Mouse (Mus musculus): ENCODE data around the gene S100a14. TPM values are rescaled to one million over a fixed set of nuclear protein-coding genes. Genes with fewer than 3 reads are reported as not detected.

Gene S100a14
- total RNA-seq, 2 experiments from 2014 or later, result 0.24 to 0.70 TPM

DNA sequence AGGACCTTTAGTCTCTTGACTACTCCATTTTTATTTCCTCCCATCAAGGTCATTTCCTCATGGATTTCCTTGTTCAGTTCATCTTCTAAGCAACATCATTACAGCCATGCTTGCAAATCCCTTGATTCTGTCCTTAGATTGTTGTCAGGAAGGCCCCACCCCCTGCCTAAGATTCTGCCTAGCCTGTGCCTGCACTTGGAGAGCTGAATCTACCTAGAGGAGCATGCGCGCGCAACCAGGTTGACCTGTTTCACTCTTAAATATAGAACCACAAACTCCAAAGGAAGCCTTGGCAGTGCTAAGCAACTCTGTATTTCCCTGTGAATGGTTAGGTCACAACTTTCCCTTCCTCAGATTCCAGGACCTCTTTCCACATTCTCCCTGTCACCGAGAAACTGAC lies 8.9 kb upstream of the S100a14 start:
- DNase-seq, result no peak

GRCm38 (mm10) chr3:90525421-90525820 lies 1.2 kb upstream of the S100a14 start:
- DNase-seq, result peak; percentile 60

DNA sequence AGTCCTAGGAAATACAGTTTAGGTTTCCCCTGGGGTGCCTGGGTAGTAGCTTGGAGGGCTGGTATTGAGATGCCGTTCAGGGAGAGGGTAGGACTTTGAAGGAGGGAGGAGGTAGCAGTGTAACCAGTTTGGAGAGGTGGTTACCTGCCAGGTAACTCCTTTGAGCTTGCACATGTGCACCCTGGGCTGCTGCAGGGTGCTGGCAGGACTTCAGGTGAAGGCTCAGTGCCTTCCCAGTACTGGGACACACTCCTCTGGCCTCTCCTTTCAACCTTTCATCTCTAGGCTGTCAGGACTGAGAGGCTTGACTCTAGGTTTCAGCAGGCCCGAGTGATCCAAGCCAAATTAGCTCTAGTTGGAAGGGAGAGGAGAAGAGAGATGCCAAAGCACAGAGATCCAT lies 580 bp upstream of the S100a14 start:
- no peak for DNase-seq

GRCm38 (mm10) chr3:90527291-90527873 lies 726 bp downstream of the S100a14 start:
- DNase-seq, result no peak

GRCm38 (mm10) chr3:90531713-90532112 lies 5.1 kb downstream of the S100a14 start:
- DNase-seq, result no peak

DNA sequence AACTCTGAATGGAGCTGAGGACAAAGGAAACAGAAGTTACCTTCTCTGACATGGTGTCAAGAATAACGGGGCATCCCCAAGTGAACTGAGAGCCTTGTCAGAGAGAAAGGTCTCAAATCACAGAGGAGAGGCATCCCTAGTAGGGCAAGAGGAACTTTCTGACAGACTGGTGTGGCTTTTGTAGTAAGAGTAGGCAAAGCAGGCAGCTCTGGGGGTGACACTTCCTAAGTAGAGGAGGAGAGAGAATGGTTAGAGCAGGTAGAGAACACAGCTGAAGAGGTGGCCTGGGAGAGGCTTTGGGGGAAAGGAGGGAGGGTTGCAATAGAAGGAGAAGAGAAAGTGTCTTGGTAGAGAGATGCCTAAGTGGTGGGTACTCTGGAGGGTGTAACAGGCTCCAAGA lies 8.8 kb downstream of the S100a14 start:
- DNase-seq, result no peak

- DNase-seq, result peak; percentile 84
These were observed 10.7 kb downstream of the S100a14 start, which contains the start of gene S100a16 for GRCm38 (mm10) chr3:90537141-90537904. TSS of gene S100a16 (plus strand) at chr3:90537254.

- no peak for DNase-seq
These were observed 11.2 kb downstream of the S100a14 start for GRCm38 (mm10) chr3:90537905-90538296.

GRCm38 (mm10) chr3:90540904-90541303 lies 14.2 kb downstream of the S100a14 start:
- DNase-seq, result peak; percentile 27

- DNase-seq, result peak; percentile 49
These were observed 23.2 kb downstream of the S100a14 start for GRCm38 (mm10) chr3:90549676-90550420.

DNA sequence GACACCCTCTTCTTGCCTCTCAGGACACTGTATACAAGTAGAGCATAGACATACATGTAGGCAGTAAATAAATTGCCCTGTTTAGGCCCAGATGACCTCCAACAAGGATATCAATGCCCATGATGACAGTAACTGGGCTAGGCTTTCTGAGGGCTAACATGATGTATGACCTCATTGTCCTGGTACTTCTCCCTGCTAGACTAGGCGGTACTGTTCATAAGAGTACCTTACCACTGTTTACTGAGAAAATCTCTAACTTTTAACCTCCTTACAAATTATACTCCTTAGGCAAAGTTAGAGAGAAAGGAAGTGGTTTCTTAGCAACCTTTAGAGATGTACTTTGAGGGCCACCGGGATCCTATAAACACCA lies 23.8 kb downstream of the S100a14 start:
- no peak for DNase-seq

DNA sequence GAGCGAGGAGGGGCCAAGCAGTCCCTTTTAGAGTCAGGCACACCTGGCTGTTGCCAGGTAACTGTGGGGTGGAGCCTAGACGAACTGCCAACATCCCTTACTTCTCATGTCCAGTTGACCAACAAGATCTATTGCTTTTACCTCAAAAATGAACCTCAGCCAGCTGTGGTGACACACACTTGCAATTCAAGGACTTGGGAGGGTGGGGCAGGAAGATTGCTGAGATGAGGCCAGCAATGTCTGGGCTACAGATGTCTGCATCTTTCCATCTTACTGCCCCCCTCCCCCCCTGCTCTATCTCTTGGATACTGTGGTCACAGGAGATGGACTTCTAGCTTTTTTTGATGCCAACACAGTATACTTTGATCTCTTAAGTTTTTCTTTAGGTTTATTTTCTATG lies 25.6 kb downstream of the S100a14 start:
- DNase-seq, result no peak

DNA sequence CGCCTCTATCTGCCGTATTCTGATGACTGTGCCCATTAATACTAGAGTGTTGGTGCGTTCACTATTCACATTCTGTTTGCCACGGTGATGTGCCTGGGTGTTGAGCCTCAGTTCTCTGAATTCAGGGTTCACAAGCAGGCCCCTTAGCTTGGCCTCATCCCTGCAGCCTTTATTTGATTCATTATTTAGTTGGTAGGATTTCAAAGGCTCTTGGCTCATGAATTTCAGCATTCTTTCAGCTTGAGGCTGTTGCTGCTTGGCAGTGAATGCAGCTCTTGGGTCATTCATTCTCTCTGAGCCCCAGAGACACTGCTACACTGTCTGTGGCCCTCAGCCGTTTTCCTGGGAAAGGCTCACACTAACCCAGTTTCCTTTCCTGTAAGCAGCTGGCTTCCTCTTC lies 29.3 kb downstream of the S100a14 start:
- DNase-seq, result peak; percentile 36

DNA sequence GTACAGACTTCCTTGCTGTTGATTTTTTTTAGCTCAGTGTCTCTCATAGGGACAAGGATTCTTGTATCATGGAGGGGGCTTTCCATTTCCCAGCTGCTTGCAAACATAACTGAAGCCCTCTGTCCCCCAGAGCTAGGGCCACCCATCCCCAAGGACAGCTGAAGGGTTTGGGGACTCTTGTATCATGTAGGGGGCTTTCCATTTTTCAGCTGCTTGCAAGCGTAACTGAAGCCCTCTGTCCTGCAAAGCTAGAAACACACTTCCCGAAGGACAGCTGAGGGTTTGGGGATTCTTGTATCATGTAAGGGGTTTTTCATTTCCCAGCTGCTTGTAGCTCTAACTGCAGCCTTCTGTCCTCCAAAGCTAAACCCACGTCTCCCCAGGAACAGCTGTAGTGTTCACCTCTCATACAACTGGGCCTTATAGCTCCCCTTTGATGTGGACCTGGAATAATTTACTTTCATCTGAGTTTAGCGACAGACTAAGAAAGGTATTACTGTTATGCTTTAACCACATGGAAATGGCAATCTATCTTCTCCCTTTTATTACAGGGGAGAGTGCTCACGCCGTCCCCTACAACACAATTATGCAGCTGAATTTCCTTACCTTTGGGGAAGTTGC lies 33.5 kb downstream of the S100a14 start, which contains the start of gene S100a3:
Gene S100a3 (plus strand): TSS at position 571 of the 621 bp plus-strand sequence.
- no peak for DNase-seq

GRCm38 (mm10) chr3:90574691-90575090 lies 48.0 kb downstream of the S100a14 start:
- peak; percentile 53 for DNase-seq

GRCm38 (mm10) chr3:90575320-90575719 lies 48.7 kb downstream of the S100a14 start:
- DNase-seq, result no peak

DNA sequence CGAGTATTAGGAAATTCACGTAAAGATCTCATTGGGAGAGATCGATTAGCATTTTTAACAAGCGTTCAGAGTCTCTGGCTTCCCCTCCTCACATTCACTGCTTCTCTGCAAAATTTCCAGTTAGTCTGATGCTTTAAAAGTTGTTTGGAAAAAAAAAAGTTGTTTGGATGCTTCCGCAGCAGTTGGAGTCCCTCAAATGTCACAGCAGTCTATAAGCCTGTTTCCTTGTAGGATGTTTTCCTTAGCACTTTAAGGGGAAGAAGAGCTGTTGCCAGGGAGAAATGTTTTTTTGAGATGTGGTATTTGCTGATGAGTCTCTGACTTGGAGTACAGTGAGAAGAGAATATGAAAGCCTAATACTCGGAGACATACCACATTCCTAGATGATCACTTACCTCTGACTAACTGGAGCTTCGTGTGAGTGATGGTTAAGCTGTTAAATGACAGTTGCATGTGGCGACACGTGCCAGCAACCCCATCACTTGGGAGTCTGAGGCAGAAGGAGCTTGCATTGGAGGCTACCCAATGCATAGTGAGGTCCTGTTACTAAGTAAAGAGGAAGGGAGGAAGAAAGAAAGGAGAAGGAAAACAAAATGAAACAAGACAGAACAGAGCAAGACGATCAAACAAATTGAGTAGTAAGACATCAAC lies 49.8 kb downstream of the S100a14 start:
- DNase-seq, result no peak

Other genes with a start within 250 kb of the S100a14 start
- 10 to 100 TPM; 55.5 to 65.9 TPM for gene Gatad2b, start 233.7 kb upstream of the S100a14 start, total RNA-seq (2021)
- gene Slc27a3, start 136.9 kb upstream of the S100a14 start, total RNA-seq (2021), result 10 to 100 TPM; 55.2 to 65.9 TPM
- gene Ints3, start 93.2 kb upstream of the S100a14 start, total RNA-seq (2021), result 10 to 100 TPM; 46.8 to 51.6 TPM
- 100 to 1,000 TPM in 1 of 2 experiments, 10 to 100 TPM in 1; 88.3 to 101 TPM for gene Npr1, start 61.0 kb upstream of the S100a14 start, total RNA-seq (2021)
- 10 to 100 TPM; 59.1 to 63.2 TPM for gene Ilf2, start 50.7 kb upstream of the S100a14 start, total RNA-seq (2021)
- gene Snapin, start 35.8 kb upstream of the S100a14 start, total RNA-seq (2021), result 10 to 100 TPM; 46.6 to 59.3 TPM
- gene Chtop, start 17.4 kb upstream of the S100a14 start, total RNA-seq (2021), result 100 to 1,000 TPM; 101 to 108 TPM
- 100 to 1,000 TPM; 263 to 269 TPM for gene S100a1, start 12.5 kb upstream of the S100a14 start, total RNA-seq (2021)
- gene S100a13, start 12.4 kb upstream of the S100a14 start, total RNA-seq (2021), result 10 to 100 TPM; 59.6 to 60.9 TPM
- gene S100a16, start 10.4 kb downstream of the S100a14 start, total RNA-seq (2021), result 10 to 100 TPM; 73.5 to 91.6 TPM
- gene S100a3, start 33.7 kb downstream of the S100a14 start, total RNA-seq (2021), result not detected
- not detected for gene S100a2, start 63.4 kb downstream of the S100a14 start, total RNA-seq (2021)
- not detected for gene Gm42674, start 75.0 kb downstream of the S100a14 start, total RNA-seq (2021)
- gene S100a4, start 76.9 kb downstream of the S100a14 start, total RNA-seq (2021), result 10 to 100 TPM; 16.9 to 18.5 TPM
- not detected for gene S100a5, start 81.7 kb downstream of the S100a14 start, total RNA-seq (2021)
- gene S100a6, start 86.0 kb downstream of the S100a14 start, total RNA-seq (2021), result 10 to 100 TPM; 72.2 to 82.8 TPM
- gene S100a7a, start 127.2 kb downstream of the S100a14 start, total RNA-seq (2021), result under 1 TPM in 1 of 2 experiments, not detected in 1; 0.33 TPM
- gene S100a8, start 142.1 kb downstream of the S100a14 start, total RNA-seq (2021), result 10 to 100 TPM; 61.2 to 94.6 TPM
- gene S100a9, start 168.9 kb downstream of the S100a14 start, total RNA-seq (2021), result 100 to 1,000 TPM in 1 of 2 experiments, 10 to 100 TPM in 1; 76.0 to 125 TPM
- not detected for gene Pglyrp4, start 200.1 kb downstream of the S100a14 start, total RNA-seq (2021)